Mouse (Mus musculus): ENCODE measurements at regions not wholly inside any gene's neighbourhood (a gene's known extent, or its start where the extent isn't known, plus 50 kb on each side); places are given as distances from the start of the nearest gene placed in this dataset.

- DNase-seq (ENCODE audit: low spot score in 2 of 2) = no peak
Observed at GRCm38 (mm10) chr4:131364671-131365252, 420.6 kb downstream of the Matn1 start.

- DNase-seq (ENCODE audit: low spot score in 2 of 2) = no peak
Observed at GRCm38 (mm10) chr4:131366006-131366405, 421.8 kb downstream of the Matn1 start.

- DNase-seq (ENCODE audit: low spot score in 2 of 2) = no peak
Observed at GRCm38 (mm10) chr4:131366656-131367055, 422.5 kb downstream of the Matn1 start.

- no peak for DNase-seq (ENCODE audit: low spot score in 2 of 2)
Observed at GRCm38 (mm10) chr4:131372517-131372916, 428.3 kb downstream of the Matn1 start.

- no peak for DNase-seq (ENCODE audit: low spot score in 2 of 2)
Observed at GRCm38 (mm10) chr4:131373172-131373571, 429.0 kb downstream of the Matn1 start.

- DNase-seq (ENCODE audit: low spot score in 2 of 2) = no peak
Observed at GRCm38 (mm10) chr4:131374527-131375290, 430.5 kb downstream of the Matn1 start.

GRCm38 (mm10) chr4:131381063-131381462, 436.9 kb downstream of the Matn1 start:
- no peak for DNase-seq (ENCODE audit: low spot score in 2 of 2)

GRCm38 (mm10) chr4:131381529-131381928, 437.3 kb downstream of the Matn1 start:
- DNase-seq (ENCODE audit: low spot score in 2 of 2) = no peak

- peak in 1 of 2 experiments; percentile 71 for DNase-seq (ENCODE audit: low spot score in 2 of 2)
Observed at GRCm38 (mm10) chr4:131383862-131384261, 439.7 kb downstream of the Matn1 start.

GRCm38 (mm10) chr4:131386961-131387360, 442.8 kb downstream of the Matn1 start:
- DNase-seq (ENCODE audit: low spot score in 2 of 2) = peak in 1 of 2 experiments; percentile 63

- DNase-seq (ENCODE audit: low spot score in 2 of 2) = no peak
Observed at GRCm38 (mm10) chr4:131391119-131391923, 446.8 kb downstream of the Ptpru start.

- DNase-seq (ENCODE audit: low spot score in 2 of 2) = no peak
Observed at GRCm38 (mm10) chr4:131391924-131392297, 446.2 kb downstream of the Ptpru start.

GRCm38 (mm10) chr4:131392478-131392877, 445.6 kb downstream of the Ptpru start:
- DNase-seq (ENCODE audit: low spot score in 2 of 2) = no peak

- DNase-seq (ENCODE audit: low spot score in 2 of 2) = no peak
Observed at GRCm38 (mm10) chr4:131396226-131396840, 441.8 kb downstream of the Ptpru start.

GRCm38 (mm10) chr4:131397161-131397560, 440.9 kb downstream of the Ptpru start:
- no peak for DNase-seq (ENCODE audit: low spot score in 2 of 2)

GRCm38 (mm10) chr4:131400756-131401155, 437.3 kb downstream of the Ptpru start:
- peak in 1 of 2 experiments; percentile 59 for DNase-seq (ENCODE audit: low spot score in 2 of 2)

GRCm38 (mm10) chr4:131401255-131401654, 436.8 kb downstream of the Ptpru start:
- no peak for DNase-seq (ENCODE audit: low spot score in 2 of 2)

GRCm38 (mm10) chr4:131405376-131406017, 432.6 kb downstream of the Ptpru start:
- DNase-seq (ENCODE audit: low spot score in 2 of 2) = no peak

GRCm38 (mm10) chr4:131407464-131407863, 430.6 kb downstream of the Ptpru start:
- no peak for DNase-seq (ENCODE audit: low spot score in 2 of 2)

- DNase-seq (ENCODE audit: low spot score in 2 of 2) = no peak
Observed at GRCm38 (mm10) chr4:131408644-131409043, 429.4 kb downstream of the Ptpru start.

GRCm38 (mm10) chr4:131409805-131410204, 428.3 kb downstream of the Ptpru start:
- no peak for DNase-seq (ENCODE audit: low spot score in 2 of 2)

All from left cerebral cortex, adult 8-10 months (tissue).